Mouse (Mus musculus): ENCODE results near the gene Gm21962. TPM values are rescaled to one million over a fixed set of nuclear protein-coding genes. Genes with fewer than 3 reads are reported as not detected.
"Not testable (repeated sequence)": the region's sequence is repeated elsewhere in the genome, so short reads cannot be mapped to it uniquely, and the experiment has no call there.

The Gm21962 gene
- polyA plus RNA-seq (2015; fragmentation: Nextera tagmentation; extraction: Ambion mirVana), result not detected in 2 replicates

DNA sequence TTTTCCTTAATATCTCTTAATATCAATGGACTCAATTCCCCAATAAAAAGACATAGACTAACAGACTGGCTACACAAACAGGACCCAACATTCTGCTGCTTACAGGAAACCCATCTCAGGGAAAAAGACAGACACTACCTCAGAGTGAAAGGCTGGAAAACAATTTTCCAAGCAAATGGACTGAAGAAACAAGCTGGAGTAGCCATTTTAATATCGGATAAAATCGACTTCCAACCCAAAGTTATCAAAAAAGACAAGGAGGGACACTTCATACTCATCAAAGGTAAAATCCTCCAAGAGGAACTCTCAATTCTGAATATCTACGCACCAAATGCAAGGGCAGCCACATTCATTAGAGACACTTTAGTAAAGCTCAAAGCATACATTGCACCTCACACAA lies at the start of gene Gm21962:
TSS of gene Gm21962 (plus strand) at position 301 of the 400 bp plus-strand sequence.
- not testable (repeated sequence) for H3K9ac ChIP-seq (ENCODE audit: low read length); H3K9me3 ChIP-seq (replicated peaks; ENCODE audit: control insufficient read depth, low read length); H3K4me3 ChIP-seq (ENCODE audit: low read length); H3K4me2 ChIP-seq (ENCODE audit: low read depth, low read length); ATAC-seq (replicated peaks; ENCODE audit: extremely low read depth, insufficient read depth, low FRiP score); H3K4me1 ChIP-seq (ENCODE audit: control insufficient read depth, insufficient read depth, low read length); H3K36me3 ChIP-seq (ENCODE audit: control insufficient read depth, insufficient read depth); H3K27me3 ChIP-seq (ENCODE audit: control insufficient read depth, insufficient read depth, low read length); H3K27ac ChIP-seq (ENCODE audit: low read length)
- WGBS, result no CpG with 5 or more reads among the region's 3 CpGs

DNA sequence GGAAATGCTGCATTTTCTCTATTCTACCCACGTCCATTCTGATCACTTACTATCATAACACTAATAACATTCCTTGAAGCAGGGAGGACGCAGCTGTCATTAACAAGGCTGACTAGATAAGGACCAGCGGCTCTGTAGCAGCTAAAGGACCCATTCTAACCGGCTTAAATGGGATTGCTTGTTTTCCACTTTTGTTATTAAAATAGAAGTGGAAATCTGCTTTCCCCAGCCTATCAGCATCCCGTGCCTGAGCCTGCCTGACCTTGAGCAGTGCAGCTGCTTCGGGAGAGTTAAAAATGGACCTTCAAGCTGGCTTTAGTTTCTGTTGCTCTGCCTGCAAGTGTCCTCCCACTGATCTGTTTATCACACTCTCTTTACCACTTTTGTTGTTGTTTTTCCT lies 49.2 kb upstream of the Gm21962 start:
- H3K27ac ChIP-seq (ENCODE audit: low read length), result no peak overlapping the region
- no peaks in the 10 kb centered on the region for H3K27me3 ChIP-seq (ENCODE audit: control insufficient read depth, insufficient read depth, low read length)
- no peak overlapping the region for H3K4me3 ChIP-seq (ENCODE audit: low read length)
- H3K4me1 ChIP-seq (ENCODE audit: control insufficient read depth, insufficient read depth, low read length), result peaks cover 16% of the 10 kb centered on the region
- H3K9me3 ChIP-seq (replicated peaks; ENCODE audit: control insufficient read depth, low read length), result no peaks in the 10 kb centered on the region
- H3K4me2 ChIP-seq (ENCODE audit: low read depth, low read length), result peak overlapping the region; percentile 11; the same call in 1 of the 2 replicates
- H3K36me3 ChIP-seq (ENCODE audit: control insufficient read depth, insufficient read depth), result no peaks in the 10 kb centered on the region
- H3K9ac ChIP-seq (ENCODE audit: low read length), result no peak overlapping the region
- 15% methylated on average over 6 of the region's 6 CpGs for WGBS
- ATAC-seq (replicated peaks; ENCODE audit: extremely low read depth, insufficient read depth, low FRiP score), result no peak

GRCm38 (mm10) chr3:137622895-137623580 lies 48.3 kb upstream of the Gm21962 start:
- Histone ChIP-seq H3K27ac (ENCODE audit: low read length) (no peak overlapping the region), H3K4me2 (ENCODE audit: low read depth, low read length) (peak overlapping the region; percentile 98), H3K9me3 (replicated peaks; ENCODE audit: control insufficient read depth, low read length) (no peaks in the 10 kb centered on the region), H3K9ac (ENCODE audit: low read length) (peak overlapping the region; percentile 75), H3K4me1 (ENCODE audit: control insufficient read depth, insufficient read depth, low read length) (peaks cover 16% of the 10 kb centered on the region), H3K4me3 (ENCODE audit: low read length) (peak overlapping the region; percentile 80), H3K36me3 (ENCODE audit: control insufficient read depth, insufficient read depth) (no peaks in the 10 kb centered on the region), H3K27me3 (ENCODE audit: control insufficient read depth, insufficient read depth, low read length) (no peaks in the 10 kb centered on the region)
- WGBS, result 40% methylated on average over 14 of the region's 14 CpGs
- no peak for ATAC-seq (replicated peaks; ENCODE audit: extremely low read depth, insufficient read depth, low FRiP score)

DNA sequence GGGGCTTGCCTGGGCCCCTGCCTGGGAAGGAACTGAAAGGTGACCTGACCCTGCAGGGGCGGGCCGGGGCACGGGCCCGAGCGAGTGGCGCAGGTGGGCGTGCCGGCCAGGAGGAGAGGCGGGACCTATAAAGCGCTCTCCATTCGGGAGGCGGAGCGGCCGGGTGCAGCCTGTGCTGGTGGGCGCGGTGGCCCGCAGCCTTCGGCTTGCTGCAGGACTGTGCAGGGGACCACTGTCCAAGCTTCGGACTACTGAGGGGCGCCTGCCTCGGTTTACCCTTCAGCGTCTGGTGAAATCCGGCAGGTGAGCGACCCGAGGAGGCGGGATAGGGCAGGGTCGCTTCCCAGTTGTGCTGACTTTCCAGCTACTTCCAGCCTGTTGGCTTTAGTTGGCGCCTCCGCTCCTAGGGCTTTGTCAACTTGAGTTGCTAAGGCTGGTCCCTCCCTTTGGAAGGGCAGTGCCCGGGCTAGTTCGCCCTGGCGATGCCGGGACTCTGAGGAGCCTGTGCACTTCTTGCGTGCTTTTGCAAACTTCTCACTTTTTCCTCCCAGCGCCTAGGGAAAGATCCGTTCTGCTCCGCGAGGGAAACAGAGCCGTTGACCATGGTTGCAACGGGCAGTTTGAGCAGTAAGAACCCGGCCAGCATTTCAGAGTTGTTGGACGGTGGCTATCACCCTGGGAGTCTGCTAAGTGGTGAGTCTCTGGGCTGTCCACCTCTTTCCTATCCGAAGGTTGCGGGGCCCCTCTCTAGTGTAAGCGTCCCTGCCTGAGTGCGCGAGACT lies 47.6 kb upstream of the Gm21962 start:
- peak; percentile 91 for ATAC-seq (replicated peaks; ENCODE audit: extremely low read depth, insufficient read depth, low FRiP score)
- H3K9ac ChIP-seq (ENCODE audit: low read length), result peak overlapping the region; percentile 75
- no peak overlapping the region for H3K27ac ChIP-seq (ENCODE audit: low read length)
- H3K4me2 ChIP-seq (ENCODE audit: low read depth, low read length), result peak overlapping the region; percentile 98
- H3K4me3 ChIP-seq (ENCODE audit: low read length), result peak overlapping the region; percentile 80
- H3K27me3 ChIP-seq (ENCODE audit: control insufficient read depth, insufficient read depth, low read length), result no peaks in the 10 kb centered on the region
- under 1% methylated on average over 47 of the region's 47 CpGs for WGBS
- no peaks in the 10 kb centered on the region for H3K36me3 ChIP-seq (ENCODE audit: control insufficient read depth, insufficient read depth)
- no peaks in the 10 kb centered on the region for H3K9me3 ChIP-seq (replicated peaks; ENCODE audit: control insufficient read depth, low read length)
- H3K4me1 ChIP-seq (ENCODE audit: control insufficient read depth, insufficient read depth, low read length), result peaks cover 16% of the 10 kb centered on the region

GRCm38 (mm10) chr3:137625054-137625453 lies 46.3 kb upstream of the Gm21962 start:
- no peak for ATAC-seq (replicated peaks; ENCODE audit: extremely low read depth, insufficient read depth, low FRiP score)
- Histone ChIP-seq H3K4me2 (ENCODE audit: low read depth, low read length) (no peak overlapping the region), H3K9me3 (replicated peaks; ENCODE audit: control insufficient read depth, low read length) (no peaks in the 10 kb centered on the region), H3K9ac (ENCODE audit: low read length) (no peak overlapping the region), H3K27ac (ENCODE audit: low read length) (no peak overlapping the region), H3K4me3 (ENCODE audit: low read length) (no peak overlapping the region), H3K4me1 (ENCODE audit: control insufficient read depth, insufficient read depth, low read length) (peaks cover 16% of the 10 kb centered on the region), H3K27me3 (ENCODE audit: control insufficient read depth, insufficient read depth, low read length) (no peaks in the 10 kb centered on the region), H3K36me3 (ENCODE audit: control insufficient read depth, insufficient read depth) (no peaks in the 10 kb centered on the region)
- WGBS, result 63% methylated on average over 5 of the region's 5 CpGs

DNA sequence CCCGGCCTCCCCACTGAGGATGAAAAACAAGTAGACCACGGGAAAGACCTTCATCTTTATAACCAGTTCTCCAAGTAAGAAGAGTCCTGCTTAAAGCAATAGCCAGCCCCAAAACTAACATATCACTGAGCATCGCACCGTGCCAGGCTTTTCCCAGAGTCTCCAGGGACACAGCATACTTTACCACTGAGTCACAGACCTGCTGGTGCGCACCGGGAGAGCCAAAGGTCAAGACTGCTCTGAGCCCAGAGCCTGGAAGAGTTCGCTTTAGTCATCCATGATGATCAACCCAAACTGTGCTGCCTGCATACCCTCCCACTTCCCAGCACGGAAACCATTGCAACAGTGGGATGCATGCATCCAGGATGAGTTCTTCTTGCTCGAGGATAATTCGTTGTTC lies 37.6 kb upstream of the Gm21962 start:
- ATAC-seq (replicated peaks; ENCODE audit: extremely low read depth, insufficient read depth, low FRiP score), result no peak
- WGBS, result 70% methylated on average over 10 of the region's 10 CpGs
- H3K36me3 ChIP-seq (ENCODE audit: control insufficient read depth, insufficient read depth), result no peaks in the 10 kb centered on the region
- H3K9ac ChIP-seq (ENCODE audit: low read length), result no peak overlapping the region
- H3K4me2 ChIP-seq (ENCODE audit: low read depth, low read length), result no peak overlapping the region
- H3K27ac ChIP-seq (ENCODE audit: low read length), result no peak overlapping the region
- H3K4me1 ChIP-seq (ENCODE audit: control insufficient read depth, insufficient read depth, low read length), result no peaks in the 10 kb centered on the region
- H3K27me3 ChIP-seq (ENCODE audit: control insufficient read depth, insufficient read depth, low read length), result no peaks in the 10 kb centered on the region
- no peak overlapping the region for H3K4me3 ChIP-seq (ENCODE audit: low read length)
- no peaks in the 10 kb centered on the region for H3K9me3 ChIP-seq (replicated peaks; ENCODE audit: control insufficient read depth, low read length)

- Histone ChIP-seq H3K4me1 (ENCODE audit: control insufficient read depth, insufficient read depth, low read length) (no peaks in the 10 kb centered on the region), H3K9me3 (replicated peaks; ENCODE audit: control insufficient read depth, low read length) (no peaks in the 10 kb centered on the region), H3K27me3 (ENCODE audit: control insufficient read depth, insufficient read depth, low read length) (no peaks in the 10 kb centered on the region), H3K4me3 (ENCODE audit: low read length) (no peak overlapping the region), H3K9ac (ENCODE audit: low read length) (no peak overlapping the region), H3K4me2 (ENCODE audit: low read depth, low read length) (no peak overlapping the region), H3K27ac (ENCODE audit: low read length) (no peak overlapping the region), H3K36me3 (ENCODE audit: control insufficient read depth, insufficient read depth) (no peaks in the 10 kb centered on the region)
- WGBS, result 78% methylated on average over 4 of the region's 4 CpGs
- no peak for ATAC-seq (replicated peaks; ENCODE audit: extremely low read depth, insufficient read depth, low FRiP score)
Measured at GRCm38 (mm10) chr3:137636571-137636970, 34.8 kb upstream of the Gm21962 start.

- Histone ChIP-seq H3K4me1 (ENCODE audit: control insufficient read depth, insufficient read depth, low read length) (no peaks in the 10 kb centered on the region), H3K27me3 (ENCODE audit: control insufficient read depth, insufficient read depth, low read length) (no peaks in the 10 kb centered on the region), H3K9me3 (replicated peaks; ENCODE audit: control insufficient read depth, low read length) (no peaks in the 10 kb centered on the region), H3K36me3 (ENCODE audit: control insufficient read depth, insufficient read depth) (no peaks in the 10 kb centered on the region), H3K9ac (ENCODE audit: low read length) (no peak overlapping the region), H3K27ac (ENCODE audit: low read length) (no peak overlapping the region), H3K4me2 (ENCODE audit: low read depth, low read length) (no peak overlapping the region), H3K4me3 (ENCODE audit: low read length) (no peak overlapping the region)
- 83% methylated on average over 5 of the region's 5 CpGs for WGBS
- ATAC-seq (replicated peaks; ENCODE audit: extremely low read depth, insufficient read depth, low FRiP score), result no peak
Measured at GRCm38 (mm10) chr3:137641238-137641637, 30.1 kb upstream of the Gm21962 start.

GRCm38 (mm10) chr3:137642137-137642536 lies 29.2 kb upstream of the Gm21962 start:
- H3K36me3 ChIP-seq (ENCODE audit: control insufficient read depth, insufficient read depth), result no peaks in the 10 kb centered on the region
- H3K4me3 ChIP-seq (ENCODE audit: low read length), result no peak overlapping the region
- H3K27ac ChIP-seq (ENCODE audit: low read length), result no peak overlapping the region
- WGBS, result 68% methylated on average over 8 of the region's 8 CpGs
- H3K4me1 ChIP-seq (ENCODE audit: control insufficient read depth, insufficient read depth, low read length), result no peaks in the 10 kb centered on the region
- no peak overlapping the region for H3K4me2 ChIP-seq (ENCODE audit: low read depth, low read length)
- no peak for ATAC-seq (replicated peaks; ENCODE audit: extremely low read depth, insufficient read depth, low FRiP score)
- no peak overlapping the region for H3K9ac ChIP-seq (ENCODE audit: low read length)
- no peaks in the 10 kb centered on the region for H3K27me3 ChIP-seq (ENCODE audit: control insufficient read depth, insufficient read depth, low read length)
- H3K9me3 ChIP-seq (replicated peaks; ENCODE audit: control insufficient read depth, low read length), result no peaks in the 10 kb centered on the region
